Mouse (Mus musculus) layer of hippocampus, postnatal 25 days (tissue): ENCODE measurements around the gene Ptges3l. TPM values are rescaled to one million over a fixed set of nuclear protein-coding genes. Genes with fewer than 3 reads are reported as not detected.
"Not testable (repeated sequence)": the region's sequence is repeated elsewhere in the genome, so short reads cannot be mapped to it uniquely, and the experiment has no call there.

Source experiments
- DNase-seq, 2 experiments: peaks; one replicate each; pipeline ENCODE4 v3.0.0; 2022; ENCODE audit warnings: mixed read lengths in 2 of 2, low spot score in 1 of 2; ENCODE audit errors: extremely low spot score in 1 of 2
- total RNA-seq, 2 experiments: library from RNA; stranded (reverse); gene quantifications; 2 replicates each; pipeline ENCODE4 v1.2.3; 2021

Gene Ptges3l
- 1 to 10 TPM; 1.3 to 1.4 TPM for total RNA-seq

GRCm38 (mm10) chr11:101424925-101425813, at the start of gene Ptges3l, which contains the start of gene Rundc1:
Ptges3l (minus strand) TSS chr11:101425333.
Rundc1 (plus strand) TSS chr11:101425085.
- peak; percentile 98 for DNase-seq

- no peak for DNase-seq
Measured at GRCm38 (mm10) chr11:101474298-101474697, 49.2 kb upstream of the Ptges3l start.

DNA sequence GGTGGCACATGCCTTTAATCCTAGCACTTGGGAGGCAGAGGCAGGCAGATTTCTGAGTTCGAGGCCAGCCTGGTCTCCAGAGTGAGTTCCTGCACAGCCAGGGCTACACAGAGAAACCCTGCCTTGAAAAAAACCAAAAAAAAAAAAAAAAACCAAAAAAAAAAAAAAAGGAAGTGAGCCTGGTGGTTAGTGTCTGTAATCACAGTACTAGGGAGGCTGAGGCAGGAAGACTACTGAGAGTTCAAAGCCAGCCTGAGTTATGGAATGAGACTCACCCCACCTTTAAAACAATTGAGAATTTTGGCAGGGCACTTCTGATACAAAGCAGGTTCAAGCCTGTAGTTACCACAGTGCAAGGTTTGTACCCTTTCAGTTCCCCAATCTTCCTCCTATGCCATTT, 48.6 kb upstream of the Ptges3l start:
- not testable (repeated sequence) for DNase-seq

DNA sequence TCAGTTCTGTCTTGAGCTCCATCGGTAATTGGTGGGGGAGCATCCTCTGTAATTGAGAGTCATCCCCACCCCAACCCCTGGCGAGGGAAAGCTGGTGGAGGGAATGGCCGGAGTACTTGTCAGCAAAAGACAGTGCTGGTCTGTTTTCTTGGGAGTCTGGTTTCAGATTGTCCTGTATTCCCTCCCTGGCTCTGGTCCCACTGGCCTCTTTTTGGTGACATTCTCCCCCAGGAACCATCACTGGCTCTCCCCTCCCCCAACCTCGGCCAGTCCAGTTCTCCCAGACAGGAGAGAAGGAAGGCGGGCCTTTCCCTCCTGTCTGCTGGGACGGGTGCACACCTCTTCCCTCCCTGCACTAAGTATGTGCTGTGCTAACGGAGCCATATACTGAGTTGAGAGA, 47.2 kb upstream of the Ptges3l start:
- DNase-seq = peak in 1 of 2 experiments; percentile 29

DNA sequence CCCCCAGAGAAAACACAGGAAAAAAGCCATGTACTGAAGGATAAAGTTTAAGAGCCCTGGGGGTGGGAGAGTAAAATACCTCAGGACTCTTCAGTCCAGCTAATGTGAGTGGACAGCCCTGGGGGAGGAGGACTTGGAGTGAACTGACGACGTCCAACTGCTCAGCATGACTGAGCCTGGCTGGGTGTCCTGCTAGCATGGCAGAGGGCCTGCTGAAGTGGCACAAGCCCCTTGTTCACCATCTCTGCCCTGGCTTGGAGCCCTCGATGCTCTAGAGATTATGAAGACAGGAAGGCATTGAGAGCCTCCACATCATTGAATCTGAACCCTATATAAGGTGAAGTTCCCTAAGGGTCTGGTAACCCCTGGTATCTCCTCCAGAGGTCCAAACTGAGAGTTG, 46.8 kb upstream of the Ptges3l start:
- DNase-seq = no peak

DNA sequence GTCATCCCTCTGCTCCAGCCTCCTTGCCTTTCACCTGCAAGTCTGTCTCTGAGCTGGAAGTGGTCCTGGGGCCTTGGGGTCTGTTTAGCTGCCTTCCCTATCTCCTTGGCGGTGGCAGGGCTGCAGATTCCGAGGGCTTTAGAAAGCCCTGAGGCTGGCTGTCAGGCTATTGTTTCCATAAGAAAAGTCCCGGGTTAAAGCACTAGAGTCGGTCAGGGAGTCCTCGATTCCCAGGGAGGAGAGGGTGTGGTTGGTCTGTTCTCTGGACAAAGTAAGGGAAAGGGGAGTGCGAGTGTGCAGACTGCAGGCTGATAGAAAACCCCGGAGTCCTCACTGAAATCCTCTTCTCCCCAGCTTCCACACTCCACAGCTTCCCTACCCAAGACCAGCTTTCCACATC, 45.1 kb upstream of the Ptges3l start:
- DNase-seq = no peak

DNA sequence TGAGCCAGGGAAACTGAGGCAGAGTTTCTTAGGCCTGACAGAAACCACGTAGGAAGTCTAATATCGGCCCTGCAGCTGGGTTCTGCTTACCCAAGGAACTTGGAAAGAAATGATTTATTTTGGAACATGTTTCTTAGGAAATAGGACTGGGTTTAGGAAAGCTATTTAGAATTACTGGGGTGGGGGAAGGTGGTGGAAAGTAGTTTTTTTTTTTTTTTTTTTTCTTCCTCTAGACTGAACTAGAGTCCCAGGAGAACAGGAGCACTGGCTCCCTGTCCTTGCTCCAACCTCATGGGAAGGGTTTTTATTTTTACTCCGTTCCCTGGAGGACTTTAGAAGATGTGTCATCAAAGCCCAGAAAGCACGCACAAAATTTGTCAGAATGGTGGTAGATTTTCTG, 44.0 kb upstream of the Ptges3l start:
- no peak for DNase-seq

DNA sequence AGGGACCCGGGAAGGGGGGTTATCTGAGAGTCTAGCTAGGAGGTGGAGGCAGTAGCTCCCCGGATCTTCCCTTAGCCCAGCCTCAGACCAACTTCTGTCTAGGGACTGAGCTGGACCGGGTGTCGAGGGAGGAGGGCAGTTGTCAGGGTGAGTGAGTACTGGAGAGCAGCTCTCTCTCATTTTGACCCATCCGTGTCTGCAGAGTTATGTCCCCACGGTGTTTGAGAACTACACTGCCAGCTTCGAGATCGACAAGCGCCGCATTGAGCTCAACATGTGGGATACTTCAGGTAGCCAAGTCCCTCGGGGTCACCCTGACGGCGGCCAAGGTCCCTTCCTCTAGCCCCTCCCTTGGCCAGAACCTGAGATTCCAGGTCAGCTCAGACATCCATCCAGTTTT, 43.6 kb upstream of the Ptges3l start:
- no peak for DNase-seq

GRCm38 (mm10) chr11:101468263-101468688, 43.1 kb upstream of the Ptges3l start:
- DNase-seq = peak; percentile 17 to 37

GRCm38 (mm10) chr11:101467477-101468262, 42.5 kb upstream of the Ptges3l start:
- DNase-seq = peak; percentile 41 to 48

DNA sequence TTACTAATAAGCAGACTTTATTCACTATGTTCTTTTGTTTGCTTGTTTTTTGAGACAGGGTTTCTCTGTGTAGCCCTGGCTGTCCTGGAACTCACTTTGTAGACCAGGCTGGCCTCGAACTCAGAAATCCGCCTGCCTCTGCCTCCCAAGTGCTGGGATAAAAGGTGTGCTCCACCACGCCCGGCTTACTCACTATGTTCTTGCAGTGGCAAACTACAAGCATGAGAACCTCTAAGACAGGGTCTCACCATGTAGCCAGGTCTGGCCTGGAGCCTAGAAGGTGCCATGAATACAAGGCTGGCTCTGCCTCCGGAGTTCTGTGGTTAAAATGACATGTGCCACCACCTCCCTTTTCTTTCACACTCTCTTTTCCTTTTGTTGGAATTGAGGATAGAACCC, 41.4 kb upstream of the Ptges3l start:
- DNase-seq = not testable (repeated sequence)

- DNase-seq = peak; percentile 38 to 42
Measured at GRCm38 (mm10) chr11:101465869-101466551, 40.9 kb upstream of the Ptges3l start, which contains the start of gene Vat1. Vat1 (minus strand) TSS chr11:101466230.

DNA sequence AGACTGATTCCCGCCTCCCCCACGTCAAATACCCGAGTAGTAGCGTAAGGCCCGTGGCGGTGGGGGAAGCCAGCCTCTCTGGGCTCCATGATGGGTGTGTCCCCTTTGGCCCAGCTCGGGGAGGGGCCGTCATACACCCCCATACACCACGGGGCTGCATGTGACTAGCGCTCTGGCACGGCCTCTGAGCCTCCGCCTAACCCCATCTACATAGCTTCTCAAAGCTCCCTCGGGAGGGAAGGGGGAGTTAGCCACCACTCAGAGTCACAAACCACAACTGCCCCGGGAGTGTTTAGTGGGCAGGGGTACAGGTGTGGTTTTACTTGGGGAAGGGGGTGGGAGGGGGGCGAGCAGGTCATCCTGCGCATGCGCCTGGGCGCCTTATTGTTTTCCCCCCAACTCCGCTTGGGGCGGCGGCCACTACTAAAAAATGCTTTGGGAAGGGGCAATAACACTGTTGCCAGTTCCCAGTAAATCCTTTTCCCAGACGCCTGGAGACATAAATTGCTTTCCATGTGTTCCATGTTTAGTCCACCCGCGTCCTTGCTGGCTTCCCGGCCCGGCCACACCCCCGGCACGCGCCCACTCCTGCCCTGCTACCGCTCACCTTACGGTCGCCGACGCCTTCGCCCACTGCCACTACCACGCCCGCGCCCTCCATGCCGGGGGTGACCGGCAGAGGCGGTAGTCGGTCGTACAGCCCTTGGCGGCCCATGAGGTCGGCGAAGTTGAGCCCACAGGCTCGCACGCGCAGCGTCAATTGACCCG, 40.2 kb upstream of the Ptges3l start:
- DNase-seq = no peak

- DNase-seq = no peak
Measured at GRCm38 (mm10) chr11:101464211-101465100, 39.3 kb upstream of the Ptges3l start, which contains the start of gene Rnd2. Rnd2 (plus strand) TSS chr11:101464999.

DNA sequence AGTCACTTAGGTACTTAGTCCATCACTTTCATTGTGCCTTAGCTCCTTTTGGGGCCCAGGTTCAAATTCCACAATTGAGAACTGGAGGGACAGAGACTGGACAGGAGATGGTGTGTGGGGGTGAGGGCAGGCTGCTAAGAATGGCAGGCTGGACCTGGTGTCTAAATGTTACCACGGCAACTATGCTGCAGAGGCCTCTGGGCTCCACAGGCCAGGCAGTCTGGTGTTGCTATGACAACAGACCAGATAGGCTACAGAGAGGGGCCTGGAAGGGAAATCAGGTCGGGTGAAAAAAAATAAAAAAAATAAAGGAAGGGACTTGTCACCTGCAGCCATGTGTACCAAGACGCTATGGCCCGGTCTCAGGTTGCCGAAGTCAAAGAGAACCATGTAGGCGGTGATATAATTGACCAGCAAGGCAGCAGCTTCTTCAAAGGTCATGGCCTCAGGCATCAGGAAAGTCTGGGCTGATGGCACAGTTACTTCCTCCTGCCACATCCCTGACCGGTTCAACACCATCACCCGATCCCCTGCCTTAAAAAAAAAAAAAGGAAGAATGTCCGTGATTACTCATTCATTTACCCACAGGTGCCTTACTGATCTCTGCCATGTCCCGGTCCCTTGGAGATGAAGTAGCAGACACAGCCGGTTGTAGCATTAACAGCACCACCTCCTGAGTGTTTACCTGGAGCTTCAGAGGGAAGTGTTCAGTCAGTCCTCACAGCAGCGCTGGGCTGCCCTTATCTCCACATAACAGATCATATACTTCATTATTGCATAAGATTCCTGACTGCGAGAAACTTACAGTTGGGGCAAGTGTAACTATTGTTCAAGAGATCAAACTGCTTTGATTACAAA, 37.7 kb upstream of the Ptges3l start:
- no peak for DNase-seq

GRCm38 (mm10) chr11:101462141-101462540, 37.0 kb upstream of the Ptges3l start:
- no peak for DNase-seq

- DNase-seq = no peak
Measured at GRCm38 (mm10) chr11:101460321-101460720, 35.2 kb upstream of the Ptges3l start.

DNA sequence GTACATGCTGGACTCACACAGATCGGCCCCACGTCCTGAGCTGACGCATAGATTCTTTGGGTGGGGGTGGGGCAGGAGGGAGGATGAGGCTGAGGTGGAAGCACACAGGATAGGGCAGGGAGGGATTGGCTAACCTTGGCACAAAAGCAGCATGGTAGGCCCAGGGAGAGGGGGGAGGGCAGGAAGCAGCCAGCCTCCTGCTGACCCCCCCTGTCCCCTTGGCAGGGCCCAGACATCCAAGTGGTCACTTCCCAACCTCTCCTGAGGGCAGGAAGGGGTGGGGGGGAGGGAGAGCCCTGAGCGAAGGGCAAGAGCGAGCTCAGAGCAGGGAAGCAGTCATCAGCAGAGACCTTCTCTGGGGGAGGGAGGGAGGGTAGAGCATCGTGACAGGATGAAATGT, 34.6 kb upstream of the Ptges3l start:
- DNase-seq = no peak
